Mouse (Mus musculus): Measurements from ENCODE around the gene Pgf. TPM values are rescaled to one million over a fixed set of nuclear protein-coding genes. Genes with fewer than 3 reads are reported as not detected.

The Pgf gene
- total and polyA plus RNA-seq, 3 experiments: 0.46 TPM; not detected in 2

- Histone ChIP-seq H3K4me1 (ENCODE audit: control insufficient read depth in 1 of 2, insufficient read depth in 2 of 2, low read length in 2 of 2) (peaks cover 3 to 13% of the 10 kb centered on the region in 2 experiments; a peak in 2 of 4 replicates), H3K9ac (ENCODE audit: control insufficient read depth, low read depth, low read length, poor library complexity, severe bottlenecking) (no peak overlapping the region), H3K9me3 (replicated peaks; ENCODE audit: insufficient read depth, low read length) (no peaks in the 10 kb centered on the region), H3K27ac (ENCODE audit: control insufficient read depth, low read depth, low read length) (no peak overlapping the region), H3K4me3 (ENCODE audit: control insufficient read depth in 1 of 2, insufficient read depth in 1 of 2, low read depth in 2 of 2, low read length in 2 of 2) (no peak overlapping the region), H3K27me3 (ENCODE audit: control insufficient read depth in 1 of 2, insufficient read depth in 2 of 2, low read length in 2 of 2) (peaks cover 0 to 3% of the 10 kb centered on the region in 2 experiments; a peak in 3 of 4 replicates), H3K79me2 (ENCODE audit: control insufficient read depth, insufficient read depth, low read length, poor library complexity) (no peaks in the 10 kb centered on the region), H3K36me3 (ENCODE audit: control insufficient read depth in 1 of 2, insufficient read depth in 2 of 2, low read length in 2 of 2) (no peaks in the 10 kb centered on the region)
- no peak for DNase-seq (ENCODE audit: low read depth, low spot score)
- no peak for TF ChIP-seq POLR2AphosphoS5 (IDR thresholded peaks at IDR 0.05; ENCODE audit: borderline replicate concordance, low read depth, low read length)
- no peak for TF ChIP-seq MAZ (IDR thresholded peaks at IDR 0.05; ENCODE audit: low read depth, low read length)
- TF ChIP-seq ZNF384 (IDR thresholded peaks at IDR 0.05; ENCODE audit: low read depth, low read length): no peak
Observed at GRCm38 (mm10) chr12:85181475-85182344, 4.1 kb upstream of the Pgf start.

- Histone ChIP-seq H3K79me2 (ENCODE audit: control insufficient read depth, insufficient read depth, low read length, poor library complexity) (no peaks in the 10 kb centered on the region), H3K4me1 (ENCODE audit: control insufficient read depth in 1 of 2, insufficient read depth in 2 of 2, low read length in 2 of 2) (peaks cover 3 to 14% of the 10 kb centered on the region in 2 experiments; a peak in 3 of 4 replicates), H3K36me3 (ENCODE audit: control insufficient read depth in 1 of 2, insufficient read depth in 2 of 2, low read length in 2 of 2) (no peaks in the 10 kb centered on the region), H3K9me3 (replicated peaks; ENCODE audit: insufficient read depth, low read length) (no peaks in the 10 kb centered on the region), H3K27me3 (ENCODE audit: control insufficient read depth in 1 of 2, insufficient read depth in 2 of 2, low read length in 2 of 2) (peaks cover 0 to 3% of the 10 kb centered on the region in 2 experiments; a peak in 2 of 4 replicates), H3K4me3 (ENCODE audit: control insufficient read depth in 1 of 2, insufficient read depth in 1 of 2, low read depth in 2 of 2, low read length in 2 of 2) (no peak overlapping the region), H3K9ac (ENCODE audit: control insufficient read depth, low read depth, low read length, poor library complexity, severe bottlenecking) (no peak overlapping the region), H3K27ac (ENCODE audit: control insufficient read depth, low read depth, low read length) (no peak overlapping the region)
- TF ChIP-seq MAZ (IDR thresholded peaks at IDR 0.05; ENCODE audit: low read depth, low read length) (no peak), MEF2A (IDR thresholded peaks at IDR 0.05; ENCODE audit: extremely low read depth, insufficient replicate concordance, low read depth, low read length, poor library complexity, severe bottlenecking) (no peak)
- no peak for DNase-seq (ENCODE audit: low read depth, low spot score)
Observed at GRCm38 (mm10) chr12:85178294-85178693, 704 bp upstream of the Pgf start.

- Histone ChIP-seq H3K27me3 (ENCODE audit: control insufficient read depth in 1 of 2, insufficient read depth in 2 of 2, low read length in 2 of 2) (peaks cover 0 to 3% of the 10 kb centered on the region in 2 experiments; a peak in 3 of 4 replicates), H3K4me3 (ENCODE audit: control insufficient read depth in 1 of 2, insufficient read depth in 1 of 2, low read depth in 2 of 2, low read length in 2 of 2) (peak overlapping the region; percentile 44 to 56), H3K27ac (ENCODE audit: control insufficient read depth, low read depth, low read length) (no peak overlapping the region), H3K36me3 (ENCODE audit: control insufficient read depth in 1 of 2, insufficient read depth in 2 of 2, low read length in 2 of 2) (no peaks in the 10 kb centered on the region), H3K9ac (ENCODE audit: control insufficient read depth, low read depth, low read length, poor library complexity, severe bottlenecking) (peak overlapping the region; percentile 52), H3K9me3 (replicated peaks; ENCODE audit: insufficient read depth, low read length) (no peaks in the 10 kb centered on the region), H3K79me2 (ENCODE audit: control insufficient read depth, insufficient read depth, low read length, poor library complexity) (no peaks in the 10 kb centered on the region), H3K4me1 (ENCODE audit: control insufficient read depth in 1 of 2, insufficient read depth in 2 of 2, low read length in 2 of 2) (peaks cover 3 to 11% of the 10 kb centered on the region in 2 experiments; a peak in 3 of 4 replicates)
- peak; percentile 83 for DNase-seq (ENCODE audit: low read depth, low spot score)
- TF ChIP-seq ZNF384 (IDR thresholded peaks at IDR 0.05; ENCODE audit: low read depth, low read length) (no peak), TBP (IDR thresholded peaks at IDR 0.05; ENCODE audit: low read depth, low read length) (0 out of 2 replicates have a peak, but pooled peaks have one; percentile 17), USF1 (IDR thresholded peaks at IDR 0.05; ENCODE audit: low read depth, low read length) (peak; percentile 43; the same call in 1 of the 2 replicates), POLR2A (IDR thresholded peaks at IDR 0.05; ENCODE audit: control insufficient read depth in 1 of 2, insufficient read depth in 1 of 2, low read depth in 1 of 2, low read length in 2 of 2, poor library complexity in 1 of 2) (peak in 1 of 2 experiments; percentile 30; a peak in 1 of 4 replicates)
Observed at GRCm38 (mm10) chr12:85176846-85177523, 605 bp downstream of the Pgf start.
